Mouse (Mus musculus): ENCODE results near the gene Cyp1a1. TPM values are rescaled to one million over a fixed set of nuclear protein-coding genes. Genes with fewer than 3 reads are reported as not detected.
A peak's percentile ranks its signal among the peaks of the same experiment; 100 is the strongest.

Gene Cyp1a1
- polyA plus RNA-seq, 1 experiment from 2014 or later = 0.19 TPM

- no peak for ATAC-seq (ENCODE audit: low FRiP score, low read depth)
- H3K4me2 ChIP-seq = no peak overlapping the region
- H3K9me3 ChIP-seq = no peaks in the 10 kb centered on the region
- 84% methylated on average over 4 of the region's 4 CpGs for WGBS
- H3K36me3 ChIP-seq = no peaks in the 10 kb centered on the region
- no peak overlapping the region for H3K4me3 ChIP-seq
- H3K27me3 ChIP-seq = no peaks in the 10 kb centered on the region
- no peak overlapping the region for H3K9ac ChIP-seq
- H3K27ac ChIP-seq (replicated peaks) = no peak overlapping the region
- H3K4me1 ChIP-seq (replicated peaks) = peaks cover 8% of the 10 kb centered on the region
Measured at GRCm38 (mm10) chr9:57658970-57659369, 28.8 kb upstream of the Cyp1a1 start.

- Histone ChIP-seq H3K36me3 (no peaks in the 10 kb centered on the region), H3K9ac (no peak overlapping the region), H3K27ac (replicated peaks) (no peak overlapping the region), H3K4me2 (no peak overlapping the region), H3K9me3 (no peaks in the 10 kb centered on the region), H3K27me3 (no peaks in the 10 kb centered on the region), H3K4me1 (replicated peaks) (peaks cover 8% of the 10 kb centered on the region), H3K4me3 (no peak overlapping the region)
- ATAC-seq (ENCODE audit: low FRiP score, low read depth) = peak; percentile 73; the same call in 1 of the 2 replicates
- 23% methylated on average over 4 of the region's 4 CpGs for WGBS
Measured at GRCm38 (mm10) chr9:57659774-57660173, 28.0 kb upstream of the Cyp1a1 start.

GRCm38 (mm10) chr9:57660501-57660900 lies 27.2 kb upstream of the Cyp1a1 start:
- no peak overlapping the region for H3K4me3 ChIP-seq
- ATAC-seq (ENCODE audit: low FRiP score, low read depth) = no peak
- WGBS = 91% methylated on average over 6 of the region's 6 CpGs
- no peak overlapping the region for H3K4me2 ChIP-seq
- H3K27me3 ChIP-seq = no peaks in the 10 kb centered on the region
- peaks cover 7% of the 10 kb centered on the region for H3K4me1 ChIP-seq (replicated peaks)
- H3K9ac ChIP-seq = no peak overlapping the region
- no peaks in the 10 kb centered on the region for H3K9me3 ChIP-seq
- H3K27ac ChIP-seq (replicated peaks) = no peak overlapping the region
- H3K36me3 ChIP-seq = no peaks in the 10 kb centered on the region

- H3K9me3 ChIP-seq = no peaks in the 10 kb centered on the region
- H3K27ac ChIP-seq (replicated peaks) = no peak overlapping the region
- H3K36me3 ChIP-seq = no peaks in the 10 kb centered on the region
- ATAC-seq (ENCODE audit: low FRiP score, low read depth) = no peak
- no peaks in the 10 kb centered on the region for H3K27me3 ChIP-seq
- no peaks in the 10 kb centered on the region for H3K4me1 ChIP-seq (replicated peaks)
- 74% methylated on average over 3 of the region's 3 CpGs for WGBS
- no peak overlapping the region for H3K4me3 ChIP-seq
- H3K4me2 ChIP-seq = no peak overlapping the region
- H3K9ac ChIP-seq = no peak overlapping the region
Measured at GRCm38 (mm10) chr9:57661552-57661951, 26.2 kb upstream of the Cyp1a1 start.

GRCm38 (mm10) chr9:57664616-57665015 lies 23.1 kb upstream of the Cyp1a1 start:
- 76% methylated on average over 7 of the region's 7 CpGs for WGBS

GRCm38 (mm10) chr9:57666536-57666935 lies 21.2 kb upstream of the Cyp1a1 start:
- no peaks in the 10 kb centered on the region for H3K9me3 ChIP-seq
- H3K27ac ChIP-seq (replicated peaks) = no peak overlapping the region
- H3K4me2 ChIP-seq = no peak overlapping the region
- H3K4me3 ChIP-seq = no peak overlapping the region
- no peak for ATAC-seq (ENCODE audit: low FRiP score, low read depth)
- no peak overlapping the region for H3K9ac ChIP-seq
- H3K4me1 ChIP-seq (replicated peaks) = no peaks in the 10 kb centered on the region
- H3K27me3 ChIP-seq = no peaks in the 10 kb centered on the region
- 89% methylated on average over 8 of the region's 8 CpGs for WGBS
- no peaks in the 10 kb centered on the region for H3K36me3 ChIP-seq

More at GRCm38 (mm10) chr9:57664616-57665015, 23.1 kb upstream of the Cyp1a1 start:
- Histone ChIP-seq H3K4me1 (replicated peaks) (no peaks in the 10 kb centered on the region), H3K9me3 (no peaks in the 10 kb centered on the region), H3K4me2 (no peak overlapping the region), H3K27me3 (no peaks in the 10 kb centered on the region), H3K36me3 (no peaks in the 10 kb centered on the region), H3K4me3 (no peak overlapping the region), H3K9ac (no peak overlapping the region), H3K27ac (replicated peaks) (no peak overlapping the region)
- no peak for ATAC-seq (ENCODE audit: low FRiP score, low read depth)

GRCm38 (mm10) chr9:57667136-57667535 lies 20.6 kb upstream of the Cyp1a1 start:
- Histone ChIP-seq H3K4me1 (replicated peaks) (no peaks in the 10 kb centered on the region), H3K4me2 (no peak overlapping the region), H3K27me3 (no peaks in the 10 kb centered on the region), H3K36me3 (no peaks in the 10 kb centered on the region), H3K9ac (no peak overlapping the region), H3K27ac (replicated peaks) (no peak overlapping the region), H3K4me3 (no peak overlapping the region), H3K9me3 (no peaks in the 10 kb centered on the region)
- WGBS = 68% methylated on average over 3 of the region's 3 CpGs
- no peak for ATAC-seq (ENCODE audit: low FRiP score, low read depth)

GRCm38 (mm10) chr9:57667817-57668216 lies 19.9 kb upstream of the Cyp1a1 start:
- Histone ChIP-seq H3K4me1 (replicated peaks) (no peaks in the 10 kb centered on the region), H3K36me3 (no peaks in the 10 kb centered on the region), H3K9me3 (no peaks in the 10 kb centered on the region), H3K9ac (no peak overlapping the region), H3K27ac (replicated peaks) (no peak overlapping the region), H3K27me3 (no peaks in the 10 kb centered on the region), H3K4me3 (no peak overlapping the region), H3K4me2 (no peak overlapping the region)
- 60% methylated on average over 11 of the region's 11 CpGs for WGBS
- ATAC-seq (ENCODE audit: low FRiP score, low read depth) = no peak

- H3K4me3 ChIP-seq = no peak overlapping the region
- no peak overlapping the region for H3K9ac ChIP-seq
- H3K27me3 ChIP-seq = no peaks in the 10 kb centered on the region
- no peaks in the 10 kb centered on the region for H3K36me3 ChIP-seq
- no peak overlapping the region for H3K27ac ChIP-seq (replicated peaks)
- no peaks in the 10 kb centered on the region for H3K4me1 ChIP-seq (replicated peaks)
- H3K4me2 ChIP-seq = no peak overlapping the region
- 55% methylated on average over 1 of the region's 1 CpGs for WGBS
- no peaks in the 10 kb centered on the region for H3K9me3 ChIP-seq
- no peak for ATAC-seq (ENCODE audit: low FRiP score, low read depth)
Measured at GRCm38 (mm10) chr9:57668277-57668676, 19.5 kb upstream of the Cyp1a1 start.

- no peak overlapping the region for H3K4me3 ChIP-seq
- WGBS = 92% methylated on average over 3 of the region's 3 CpGs
- H3K27me3 ChIP-seq = no peaks in the 10 kb centered on the region
- no peak overlapping the region for H3K9ac ChIP-seq
- no peaks in the 10 kb centered on the region for H3K36me3 ChIP-seq
- H3K4me2 ChIP-seq = no peak overlapping the region
- H3K4me1 ChIP-seq (replicated peaks) = no peaks in the 10 kb centered on the region
- H3K27ac ChIP-seq (replicated peaks) = no peak overlapping the region
- ATAC-seq (ENCODE audit: low FRiP score, low read depth) = no peak
- no peaks in the 10 kb centered on the region for H3K9me3 ChIP-seq
Measured at GRCm38 (mm10) chr9:57669566-57669965, 18.2 kb upstream of the Cyp1a1 start.

- no peak overlapping the region for H3K4me3 ChIP-seq
- H3K36me3 ChIP-seq = no peaks in the 10 kb centered on the region
- H3K27me3 ChIP-seq = no peaks in the 10 kb centered on the region
- H3K9ac ChIP-seq = no peak overlapping the region
- no peaks in the 10 kb centered on the region for H3K4me1 ChIP-seq (replicated peaks)
- no peak for ATAC-seq (ENCODE audit: low FRiP score, low read depth)
- H3K9me3 ChIP-seq = no peaks in the 10 kb centered on the region
- H3K27ac ChIP-seq (replicated peaks) = no peak overlapping the region
- 87% methylated on average over 4 of the region's 4 CpGs for WGBS
- H3K4me2 ChIP-seq = no peak overlapping the region
Measured at GRCm38 (mm10) chr9:57671037-57671436, 16.7 kb upstream of the Cyp1a1 start.

- ATAC-seq (ENCODE audit: low FRiP score, low read depth) = no peak
- 91% methylated on average over 5 of the region's 5 CpGs for WGBS
- no peak overlapping the region for H3K4me2 ChIP-seq
- no peaks in the 10 kb centered on the region for H3K4me1 ChIP-seq (replicated peaks)
- H3K27ac ChIP-seq (replicated peaks) = no peak overlapping the region
- no peak overlapping the region for H3K9ac ChIP-seq
- no peaks in the 10 kb centered on the region for H3K27me3 ChIP-seq
- H3K4me3 ChIP-seq = no peak overlapping the region
- no peaks in the 10 kb centered on the region for H3K36me3 ChIP-seq
- H3K9me3 ChIP-seq = no peaks in the 10 kb centered on the region
Measured at GRCm38 (mm10) chr9:57671500-57671899, 16.2 kb upstream of the Cyp1a1 start.

- Histone ChIP-seq H3K4me3 (no peak overlapping the region), H3K4me1 (replicated peaks) (no peaks in the 10 kb centered on the region), H3K4me2 (no peak overlapping the region), H3K9me3 (no peaks in the 10 kb centered on the region), H3K27me3 (no peaks in the 10 kb centered on the region), H3K36me3 (no peaks in the 10 kb centered on the region), H3K27ac (replicated peaks) (no peak overlapping the region), H3K9ac (no peak overlapping the region)
- WGBS = 84% methylated on average over 10 of the region's 10 CpGs
- no peak for ATAC-seq (ENCODE audit: low FRiP score, low read depth)
Measured at GRCm38 (mm10) chr9:57681411-57681810, 6.3 kb upstream of the Cyp1a1 start.

Data from hindbrain, embryonic 15.5 days (tissue).